ENCODE assay signal across 8 mouse cellular contexts in genomic region chr12:8547357-8547756, GRCm38 (mm10). TPM values are rescaled to one million over a fixed set of nuclear protein-coding genes. Genes with fewer than 3 reads are reported as not detected.
DNase-seq lines count a peak whose midpoint lies in the region; ATAC-seq and TF ChIP-seq lines count a peak whose summit lies in the region.

No protein-coding gene starts in this region.

- H3K4me1 ChIP-seq in hindbrain, postnatal 0 days (ENCODE audit: insufficient read depth, low read length): no peaks in the 10 kb centered on the region

- 25% methylated on average over 11 of the region's 11 CpGs for WGBS in hindbrain, postnatal 0 days
- 19% methylated on average over 11 of the region's 11 CpGs for WGBS in macrophage (ENCODE audit: missing documents)

- H3K9ac ChIP-seq in hindbrain, postnatal 0 days (replicated peaks; ENCODE audit: low read length): no peak overlapping the region

- H3K27ac ChIP-seq in gastrocnemius, adult 2 months: no peak overlapping the region
- no peak overlapping the region for H3K27ac ChIP-seq in hindbrain, postnatal 0 days
- H3K27ac ChIP-seq in macrophage: peak overlapping the region; percentile 42

- intact Hi-C loops in gastrocnemius, adult 2 months (cut with DNase I): loop anchor here (1.0 kb wide), 1 partner anchor 227 kb away; no protein-coding TSS in a partner anchor

- H3K36me3 ChIP-seq in hindbrain, postnatal 0 days (ENCODE audit: insufficient read depth, low read length): no peaks in the 10 kb centered on the region
- H3K36me3 ChIP-seq in macrophage (ENCODE audit: inconsistent target): no peaks in the 10 kb centered on the region

- no peak overlapping the region for H3K4me3 ChIP-seq in gastrocnemius, adult 2 months
- no peak overlapping the region for H3K4me3 ChIP-seq in hindbrain, postnatal 0 days (ENCODE audit: low read length)
- H3K4me3 ChIP-seq in macrophage (ENCODE audit: inconsistent target): no peak overlapping the region

- no peak overlapping the region for H3K4me2 ChIP-seq in hindbrain, postnatal 0 days (ENCODE audit: low read depth, low read length)

- H3K79me2 ChIP-seq in macrophage (ENCODE audit: inconsistent target): no peaks in the 10 kb centered on the region

- peak; percentile 56 for DNase-seq in T-cell, adult 2 months (ENCODE audit: low spot score)
- DNase-seq in cerebellum, postnatal 14 days: peak; percentile 68 to 74
- DNase-seq in gastrocnemius, adult 2 months: peak; percentile 74
- peak; percentile 87 for DNase-seq in hindbrain, postnatal 0 days (ENCODE audit: low spot score)
- peak; percentile 62 to 65 for DNase-seq in left cerebral cortex, adult 18-20 months (ENCODE audit: low spot score in 2 of 2)
- DNase-seq in retina, postnatal 1 day: peak; percentile 88
- peak; percentile 48 for DNase-seq in urinary bladder, postnatal 25 days (ENCODE audit: low spot score)

- no peaks in the 10 kb centered on the region for H3K9me3 ChIP-seq in hindbrain, postnatal 0 days (ENCODE audit: low read length)

- peak; percentile 86 for ATAC-seq in hindbrain, postnatal 0 days

- no peaks in the 10 kb centered on the region for H3K27me3 ChIP-seq in hindbrain, postnatal 0 days (ENCODE audit: insufficient read depth, low read length)

- peak; percentile 93 for TF ChIP-seq CTCF in gastrocnemius, adult 2 months (IDR thresholded peaks at IDR 0.05)
- TF ChIP-seq CTCF in hindbrain, postnatal 0 days (IDR thresholded peaks at IDR 0.05; ENCODE audit: low read depth): peak; percentile 98

RNA-seq across cellular contexts. Expression of gene Rhob, which starts 47.5 kb away (rescaled TPM):
- total RNA-seq in gastrocnemius, adult 2 months (2021): 100 to 1,000 TPM in 1 of 2 experiments, 10 to 100 TPM in 1; 33.5 to 115 TPM
- 356 and 385 TPM in 2 replicates for total RNA-seq in hindbrain, postnatal 0 days (2014; rRNA removed)
- 71.4 and 71.7 TPM in 2 replicates for polyA plus RNA-seq in hindbrain, postnatal 0 days (2015; fragmentation: Nextera tagmentation; extraction: Ambion mirVana)
- 100 to 1,000 TPM; 250 TPM for total RNA-seq in left cerebral cortex, adult 18-20 months (2021)
- 100 to 1,000 TPM in 6 of 26 experiments, 10 to 100 TPM in 20; 29.2 to 170 (median 66.5) TPM for total RNA-seq in macrophage (2018; cell fraction: chromatin; rRNA removed)
- 100 to 1,000 TPM in 16 of 26 experiments, 10 to 100 TPM in 10; 69.8 to 600 (median 172) TPM for total RNA-seq in macrophage (2018; cell fraction: cytosol; rRNA removed)
- 100 to 1,000 TPM in 18 of 26 experiments, 10 to 100 TPM in 8; 52.3 to 342 (median 141) TPM for total RNA-seq in macrophage (2018; cell fraction: nucleus; rRNA removed)
- 52.5 to 182 TPM (median 116 TPM) in 3 replicates for polyA plus RNA-seq in macrophage (2018)

RNA-seq across cellular contexts. Expression of gene Slc7a15, which starts 51.5 kb away (rescaled TPM):
- total RNA-seq in gastrocnemius, adult 2 months (2021): not detected
- total RNA-seq in hindbrain, postnatal 0 days (2014; rRNA removed): not detected in 2 replicates
- 0.09 TPM in 1 of 2 replicates, not detected in the other for polyA plus RNA-seq in hindbrain, postnatal 0 days (2015; fragmentation: Nextera tagmentation; extraction: Ambion mirVana)
- not detected for total RNA-seq in left cerebral cortex, adult 18-20 months (2021)
- total RNA-seq in macrophage (2018; cell fraction: chromatin; rRNA removed): 1 to 10 TPM in 6 of 26 experiments, under 1 TPM in 5, not detected in 15; 0.25 to 2.8 (median 1.1) TPM
- not detected for total RNA-seq in macrophage (2018; cell fraction: cytosol; rRNA removed)
- under 1 TPM in 6 of 26 experiments, not detected in 20; 0.28 to 0.84 (median 0.67) TPM for total RNA-seq in macrophage (2018; cell fraction: nucleus; rRNA removed)
- polyA plus RNA-seq in macrophage (2018): not detected in 3 replicates
